Mouse (Mus musculus) embryo, embryonic 11.5 days (tissue): ENCODE results near the gene Esrrg.

Experiments
- DNase-seq: peaks from one replicate; pipeline ENCODE4 v3.0.0-alpha.2; 2012; ENCODE audit warnings: low read depth, low spot score

The Esrrg gene

GRCm38 (mm10) chr1:187826869-187827268 lies 218.3 kb downstream of the Esrrg start:
- DNase-seq: no peak

- no peak for DNase-seq
These were observed 222.3 kb downstream of the Esrrg start for GRCm38 (mm10) chr1:187830937-187831336.

GRCm38 (mm10) chr1:187832851-187833250 lies 224.3 kb downstream of the Esrrg start:
- no peak for DNase-seq

- DNase-seq: no peak
These were observed 226.0 kb downstream of the Esrrg start for GRCm38 (mm10) chr1:187834576-187834975.

- DNase-seq: no peak
These were observed 227.8 kb downstream of the Esrrg start for GRCm38 (mm10) chr1:187836384-187836783.

- no peak for DNase-seq
These were observed 228.3 kb downstream of the Esrrg start for GRCm38 (mm10) chr1:187836876-187837275.

- DNase-seq: no peak
These were observed 233.0 kb downstream of the Esrrg start for GRCm38 (mm10) chr1:187841629-187842028.

GRCm38 (mm10) chr1:187842702-187843101 lies 234.1 kb downstream of the Esrrg start:
- DNase-seq: no peak

GRCm38 (mm10) chr1:187854148-187854547 lies 245.6 kb downstream of the Esrrg start:
- peak; percentile 8 for DNase-seq

GRCm38 (mm10) chr1:187862339-187862738 lies 253.7 kb downstream of the Esrrg start:
- DNase-seq: no peak

- no peak for DNase-seq
These were observed 259.8 kb downstream of the Esrrg start for GRCm38 (mm10) chr1:187868427-187868826.

- DNase-seq: no peak
These were observed 263.6 kb downstream of the Esrrg start for GRCm38 (mm10) chr1:187872208-187872607.

GRCm38 (mm10) chr1:187872744-187873143 lies 264.2 kb downstream of the Esrrg start:
- DNase-seq: no peak

- DNase-seq: no peak
These were observed 265.2 kb downstream of the Esrrg start for GRCm38 (mm10) chr1:187873770-187874169.

GRCm38 (mm10) chr1:187887270-187887669 lies 278.7 kb downstream of the Esrrg start:
- DNase-seq: no peak

GRCm38 (mm10) chr1:187888142-187888541 lies 279.6 kb downstream of the Esrrg start:
- no peak for DNase-seq

- DNase-seq: no peak
These were observed 280.5 kb downstream of the Esrrg start for GRCm38 (mm10) chr1:187889096-187889495.

GRCm38 (mm10) chr1:187891262-187891661 lies 282.7 kb downstream of the Esrrg start:
- DNase-seq: no peak

GRCm38 (mm10) chr1:187895459-187895858 lies 286.9 kb downstream of the Esrrg start:
- DNase-seq: no peak

GRCm38 (mm10) chr1:187896291-187896690 lies 287.7 kb downstream of the Esrrg start:
- DNase-seq: no peak

- DNase-seq: no peak
These were observed 288.3 kb downstream of the Esrrg start for GRCm38 (mm10) chr1:187896910-187897309.

GRCm38 (mm10) chr1:187899541-187899940 lies 290.9 kb downstream of the Esrrg start:
- DNase-seq: no peak

- no peak for DNase-seq
These were observed 292.2 kb downstream of the Esrrg start for GRCm38 (mm10) chr1:187900756-187901155.

- DNase-seq: no peak
These were observed 293.6 kb downstream of the Esrrg start for GRCm38 (mm10) chr1:187902176-187902575.
